Mouse (Mus musculus) G1E (cell line): ENCODE data around the gene Id2.

ENCODE experiments used
- CTCF ChIP-seq: IDR thresholded peaks from 2 replicates; pipeline ENCODE4 v1.5.1; 2012; ENCODE audit warnings: low read depth, low read length, inconsistent platforms, mixed read lengths
- POLR2AphosphoS5 ChIP-seq: IDR thresholded peaks from 2 replicates; pipeline ENCODE4 v1.6.1; 2012; ENCODE audit warnings: low read depth, low read length, inconsistent platforms; ENCODE audit not compliant: insufficient replicate concordance

DNA sequence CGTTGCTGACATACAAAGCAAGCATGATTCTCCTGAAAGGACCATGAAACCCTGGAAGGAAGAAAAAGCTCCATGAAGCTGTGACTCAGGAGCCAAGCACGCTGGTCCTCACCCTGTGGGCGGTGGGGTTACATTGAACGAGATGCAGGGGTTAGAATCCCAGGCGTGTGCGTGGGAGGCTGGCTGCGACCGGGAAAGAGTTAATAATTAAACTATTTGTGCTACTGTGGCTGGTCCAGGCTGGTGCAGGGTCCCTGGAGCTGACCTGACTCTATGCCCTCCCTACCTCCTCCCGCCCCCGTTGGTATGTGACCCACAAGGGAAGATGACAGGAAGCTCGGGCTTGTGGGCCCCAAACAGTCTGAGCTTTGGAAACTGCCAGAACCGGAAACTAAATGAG, 35.1 kb upstream of the Id2 start:
- TF ChIP-seq POLR2AphosphoS5, result no peak
- TF ChIP-seq CTCF, result no peak
